Mouse (Mus musculus) left cerebral cortex, adult 2 months (tissue): Measurements from ENCODE around the gene Fkbp10. TPM values are rescaled to one million over a fixed set of nuclear protein-coding genes. Genes with fewer than 3 reads are reported as not detected.
A peak's percentile ranks its signal among the peaks of the same experiment; 100 is the strongest.

ENCODE experiments used
- DNase-seq, 2 experiments: peaks; one replicate each; pipeline ENCODE4 v3.0.0; 2021 to 2022; ENCODE audit warnings: low spot score in 2 of 2, mixed read lengths in 1 of 2; ENCODE audit errors: extremely low spot score in 1 of 2
- H3K27ac ChIP-seq: fragments of 200-600 bp; 2 replicates; pipeline ENCODE4 v1.8.1; 2022
- H3K4me3 ChIP-seq: fragments of 200-600 bp; 2 replicates; pipeline ENCODE4 v1.8.1; 2022
- CTCF ChIP-seq: fragments of 200-600 bp; IDR thresholded peaks from 2 replicates; pipeline ENCODE4 v1.8.1; 2022; ENCODE audit warnings: antibody characterized with exemption, mild to moderate bottlenecking, moderate library complexity
- intact Hi-C: fragments of 180-260 bp; cut with DNase I; formaldehyde crosslinking; loops from one replicate; pipeline ENCODE4 v1.15.1; 2025
- total RNA-seq, 2 experiments: library from RNA; stranded (reverse); gene quantifications; 2 replicates each; pipeline ENCODE4 v1.2.3; 2021

The Fkbp10 gene
- total RNA-seq, 2 experiments from 2014 or later: 3.6 to 4.8 TPM

GRCm38 (mm10) chr11:100386586-100386985, 28.9 kb upstream of the Fkbp10 start:
- intact Hi-C loops: no loop called here
- TF ChIP-seq CTCF: no peak
- Histone ChIP-seq H3K27ac (no peak overlapping the region), H3K4me3 (no peak overlapping the region)
- no peak for DNase-seq

GRCm38 (mm10) chr11:100387111-100387510, 28.4 kb upstream of the Fkbp10 start:
- DNase-seq: no peak
- TF ChIP-seq CTCF: no peak
- Histone ChIP-seq H3K4me3 (no peak overlapping the region), H3K27ac (no peak overlapping the region)
- intact Hi-C loops: no loop called here

GRCm38 (mm10) chr11:100387589-100388375, 27.7 kb upstream of the Fkbp10 start:
- peak overlapping the region; percentile 48 for H3K27ac ChIP-seq
- intact Hi-C loops: no loop called here

GRCm38 (mm10) chr11:100388588-100388987, 26.9 kb upstream of the Fkbp10 start:
- intact Hi-C loops: no loop called here
- Histone ChIP-seq H3K27ac (peak overlapping the region; percentile 48), H3K4me3 (no peak overlapping the region)
- no peak for DNase-seq
- TF ChIP-seq CTCF: no peak

More at GRCm38 (mm10) chr11:100387589-100388375, 27.7 kb upstream of the Fkbp10 start:
- peak in 1 of 2 experiments; percentile 63 for DNase-seq
- no peak for TF ChIP-seq CTCF
- no peak overlapping the region for H3K4me3 ChIP-seq

- TF ChIP-seq CTCF: no peak
- H3K27ac ChIP-seq: peak overlapping the region; percentile 60
- intact Hi-C loops: no loop called here
Observed at GRCm38 (mm10) chr11:100389931-100390445, 25.5 kb upstream of the Fkbp10 start.

GRCm38 (mm10) chr11:100391081-100391883, 24.2 kb upstream of the Fkbp10 start:
- intact Hi-C loops: no loop called here
- peak in 1 of 2 experiments; percentile 40 for DNase-seq
- Histone ChIP-seq H3K27ac (peak overlapping the region; percentile 60), H3K4me3 (no peak overlapping the region)
- TF ChIP-seq CTCF: peak; percentile 31

More at GRCm38 (mm10) chr11:100389931-100390445, 25.5 kb upstream of the Fkbp10 start:
- no peak overlapping the region for H3K4me3 ChIP-seq
- no peak for DNase-seq

GRCm38 (mm10) chr11:100391884-100392345, 23.6 kb upstream of the Fkbp10 start:
- TF ChIP-seq CTCF: no peak
- intact Hi-C loops: no loop called here
- Histone ChIP-seq H3K27ac (peak overlapping the region; percentile 60; the same call in 1 of the 2 replicates), H3K4me3 (no peak overlapping the region)
- no peak for DNase-seq

GRCm38 (mm10) chr11:100392958-100393357, 22.5 kb upstream of the Fkbp10 start:
- intact Hi-C loops: no loop called here
- H3K4me3 ChIP-seq: no peak overlapping the region
- peak overlapping the region; percentile 51; the same call in 1 of the 2 replicates for H3K27ac ChIP-seq
- no peak for TF ChIP-seq CTCF
- no peak for DNase-seq

GRCm38 (mm10) chr11:100393733-100394132, 21.8 kb upstream of the Fkbp10 start:
- Histone ChIP-seq H3K27ac (peak overlapping the region; percentile 51; the same call in 1 of the 2 replicates), H3K4me3 (no peak overlapping the region)
- DNase-seq: peak in 1 of 2 experiments; percentile 38

GRCm38 (mm10) chr11:100394353-100395074, 21.0 kb upstream of the Fkbp10 start:
- Histone ChIP-seq H3K27ac (peak overlapping the region; percentile 72; the same call in 1 of the 2 replicates), H3K4me3 (no peak overlapping the region; the same call in 1 of the 2 replicates)
- intact Hi-C loops: no loop called here
- no peak for DNase-seq
- no peak for TF ChIP-seq CTCF

More at GRCm38 (mm10) chr11:100393733-100394132, 21.8 kb upstream of the Fkbp10 start:
- intact Hi-C loops: no loop called here
- no peak for TF ChIP-seq CTCF

- DNase-seq: no peak
- no peak for TF ChIP-seq CTCF
- Histone ChIP-seq H3K4me3 (peak overlapping the region; percentile 89), H3K27ac (peak overlapping the region; percentile 72)
- intact Hi-C loops: no loop called here
Observed at GRCm38 (mm10) chr11:100395200-100395599, 20.3 kb upstream of the Fkbp10 start.
